Mouse (Mus musculus) frontal cortex, postnatal 10 days (tissue): Measurements from ENCODE around the gene Trp53.
"Not testable (repeated sequence)": the region's sequence is repeated elsewhere in the genome, so short reads cannot be mapped to it uniquely, and the experiment has no call there.

ENCODE experiments used
- DNase-seq, 2 experiments: peaks; one replicate each; pipeline ENCODE4 v3.0.0; 2022; ENCODE audit warnings: low spot score in 2 of 2, mixed read lengths in 1 of 2

The Trp53 gene

DNA sequence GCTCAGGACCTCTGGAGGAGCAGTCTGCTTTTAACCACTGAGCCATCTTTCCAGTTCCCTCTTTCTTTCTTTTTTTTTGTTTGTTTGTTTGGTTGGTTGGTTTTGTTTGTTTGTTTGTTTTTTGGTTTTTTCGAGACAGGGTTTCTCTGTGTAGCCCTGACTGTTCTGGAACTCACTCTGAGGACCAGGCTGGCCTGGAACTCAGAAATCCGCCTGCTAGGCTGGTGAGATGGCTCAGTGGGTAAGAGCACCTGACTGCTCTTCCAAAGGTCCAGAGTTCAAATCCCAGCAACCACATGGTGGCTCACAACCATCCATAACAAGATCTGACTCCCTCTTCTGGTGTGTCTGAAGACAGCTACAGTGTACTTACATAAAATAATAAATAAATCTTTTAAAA is 44.2 kb downstream of the Trp53 start:
- not testable (repeated sequence) for DNase-seq

DNA sequence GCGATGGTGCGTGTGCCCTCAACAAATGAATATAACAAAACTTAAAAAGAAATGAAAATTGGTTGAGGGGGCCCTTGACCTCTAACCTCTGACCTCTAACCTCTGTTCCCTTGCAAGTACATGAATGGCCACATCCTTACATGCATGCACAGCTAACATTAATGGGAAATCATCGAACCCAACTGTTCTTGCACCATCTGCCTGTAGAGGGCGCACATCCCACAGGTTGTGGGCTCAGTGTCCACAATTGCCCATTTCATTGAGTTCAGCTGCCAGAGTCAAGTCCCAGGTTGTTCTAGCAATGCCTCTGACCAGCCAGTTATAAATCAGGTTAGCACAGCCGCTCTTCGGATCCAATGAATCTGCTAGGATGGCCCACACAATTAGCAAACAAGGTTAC is 48.1 kb downstream of the Trp53 start:
- DNase-seq, result peak in 1 of 2 experiments; percentile 62

DNA sequence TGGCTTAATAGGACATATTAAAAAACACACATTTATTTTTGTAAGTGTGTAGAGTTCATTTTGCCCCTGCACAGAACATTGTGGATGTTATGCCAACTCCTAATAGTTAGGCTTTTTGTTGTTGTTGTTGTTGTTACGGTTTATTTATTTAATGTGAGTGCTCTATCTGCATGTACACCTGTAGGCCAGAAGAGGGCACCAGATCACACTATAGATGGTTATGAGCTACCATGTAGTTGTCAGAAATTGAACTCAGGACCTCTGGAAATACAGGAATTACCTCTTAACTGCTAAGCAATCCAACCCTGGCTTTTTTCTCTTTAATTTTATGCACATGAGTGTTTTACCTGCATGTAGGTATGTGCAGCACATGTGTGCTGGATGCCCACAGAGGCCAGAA is 49.6 kb downstream of the Trp53 start:
- no peak for DNase-seq

DNA sequence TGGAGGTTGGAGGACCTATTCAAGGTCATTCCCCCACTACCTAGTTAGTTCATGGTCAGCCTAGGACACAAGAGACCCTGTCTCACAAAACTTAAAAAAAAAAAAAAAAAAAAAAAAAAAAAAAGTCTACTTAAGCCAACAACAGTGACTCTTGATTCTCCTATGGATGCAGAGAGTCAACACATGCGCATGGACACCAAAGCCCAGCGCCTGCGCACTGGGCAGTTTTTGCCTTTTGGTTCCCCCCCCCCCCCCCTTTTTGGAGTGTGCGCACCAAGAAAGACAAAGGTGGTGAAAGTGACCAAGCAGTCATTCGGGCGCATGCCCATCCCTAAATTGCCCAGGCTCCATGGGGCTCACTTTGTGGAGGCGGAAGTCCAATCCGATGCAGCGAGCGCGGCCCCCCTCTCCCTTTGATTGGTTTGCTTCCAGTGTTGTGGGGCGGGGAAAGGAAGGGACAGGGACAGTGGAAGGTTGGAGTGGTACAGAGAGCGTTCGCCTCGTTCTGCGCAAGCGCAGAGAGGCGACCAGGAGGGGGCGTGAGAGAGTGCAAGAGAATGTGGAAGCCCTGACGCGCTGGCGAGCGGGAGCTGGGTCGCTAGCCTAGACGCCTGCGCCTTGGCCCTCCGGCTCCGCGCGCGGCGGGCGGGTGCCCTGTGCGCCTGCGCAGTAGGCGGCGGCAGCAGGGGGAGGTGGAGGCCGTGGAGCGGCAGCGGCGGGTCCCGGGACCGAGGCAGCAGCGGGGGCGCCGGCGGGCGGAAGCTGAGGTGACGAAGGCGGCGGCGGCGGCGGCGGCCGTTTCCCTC is 52.3 kb downstream of the Trp53 start, which contains the start of gene Fxr2:
Gene Fxr2 (plus strand): TSS at position 707 of the 806 bp plus-strand sequence.
- peak; percentile 100 for DNase-seq

DNA sequence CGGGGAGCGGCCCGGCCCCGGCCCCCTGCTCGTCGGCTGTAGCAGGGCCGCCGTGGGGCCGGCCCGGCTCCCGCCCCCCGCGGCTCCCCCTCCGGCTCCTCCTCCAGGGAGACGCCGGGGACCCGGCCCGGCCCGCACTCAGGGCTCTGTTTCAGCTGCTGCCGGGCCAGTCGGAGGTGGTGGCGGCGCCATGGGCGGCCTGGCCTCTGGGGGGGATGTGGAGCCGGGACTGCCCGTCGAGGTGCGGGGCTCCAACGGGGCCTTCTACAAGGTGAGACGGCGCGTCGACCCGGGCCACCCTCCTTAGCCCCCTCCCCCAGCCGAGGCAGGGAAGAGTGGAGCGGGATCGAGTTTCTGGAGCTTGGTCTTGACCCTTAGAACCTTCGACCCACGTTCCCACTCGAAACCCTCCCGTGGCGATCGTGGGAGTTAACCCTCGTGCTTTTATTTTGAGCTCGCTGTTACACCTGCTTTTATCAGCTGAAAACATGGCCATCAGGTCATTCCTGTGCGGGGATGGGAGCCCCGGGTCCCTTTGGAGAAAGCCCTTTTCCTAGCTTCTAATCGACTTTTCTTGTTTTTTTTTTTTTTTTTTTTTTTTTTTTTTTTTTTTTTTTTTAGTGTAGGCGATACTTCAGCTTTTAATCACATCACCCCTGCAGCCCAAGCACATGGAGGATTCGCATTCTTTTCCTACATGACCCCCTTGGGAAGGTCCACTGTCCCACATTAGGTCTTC is 53.1 kb downstream of the Trp53 start:
- DNase-seq, result peak in 1 of 2 experiments; percentile 57

DNA sequence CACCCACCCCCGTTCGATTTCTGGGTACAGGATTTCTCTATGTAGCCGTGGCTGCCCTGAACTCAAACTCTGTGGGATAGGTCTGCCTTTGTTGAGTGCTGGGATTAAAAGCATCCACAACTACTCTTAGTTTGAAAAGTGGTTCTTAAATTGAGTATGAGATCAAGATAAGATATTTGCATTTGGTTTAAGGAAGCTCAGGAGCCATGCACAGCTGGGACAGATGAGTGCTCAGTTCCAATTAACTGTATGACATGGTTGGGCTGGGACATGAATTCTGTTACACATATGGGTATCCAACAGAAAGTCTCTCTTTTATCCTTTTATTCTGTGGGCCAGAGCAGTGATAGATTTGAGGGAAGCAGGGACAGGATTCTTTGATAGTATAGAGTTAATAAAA is 55.3 kb downstream of the Trp53 start:
- DNase-seq, result no peak
